Mouse (Mus musculus): Measurements from ENCODE around the gene Nostrin. TPM values are rescaled to one million over a fixed set of nuclear protein-coding genes. Genes with fewer than 3 reads are reported as not detected.
A peak's percentile ranks its signal among the peaks of the same experiment; 100 is the strongest.

Gene Nostrin
- total and polyA plus RNA-seq, 2 experiments from 2014 or later = 6.9 to 7.7 TPM

GRCm38 (mm10) chr2:69109710-69110109, 25.9 kb upstream of the Nostrin start:
- Histone ChIP-seq H3K27ac (ENCODE audit: low read depth) (no peak overlapping the region), H3K9me3 (replicated peaks; ENCODE audit: control insufficient read depth, low read length) (no peaks in the 10 kb centered on the region), H3K9ac (replicated peaks; ENCODE audit: low read depth, low read length) (no peak overlapping the region), H3K36me3 (replicated peaks; ENCODE audit: control insufficient read depth, insufficient read depth, low read length) (peaks cover 6% of the 10 kb centered on the region; the same call in 1 of the 2 replicates), H3K27me3 (ENCODE audit: control insufficient read depth, insufficient read depth, low read length) (no peaks in the 10 kb centered on the region), H3K4me3 (ENCODE audit: low read depth, low read length) (no peak overlapping the region), H3K4me2 (ENCODE audit: low read depth, low read length) (no peak overlapping the region), H3K4me1 (ENCODE audit: control insufficient read depth, insufficient read depth) (no peaks in the 10 kb centered on the region)
- ATAC-seq (ENCODE audit: insufficient read depth, low read depth) = no peak
- DNase-seq (ENCODE audit: low spot score) = no peak
- TF ChIP-seq CTCF (IDR thresholded peaks at IDR 0.05; ENCODE audit: low read depth) (no peak), EP300 (IDR thresholded peaks at IDR 0.05; ENCODE audit: low read depth) (no peak)
- 62% methylated on average over 7 of the region's 7 CpGs for WGBS

DNA sequence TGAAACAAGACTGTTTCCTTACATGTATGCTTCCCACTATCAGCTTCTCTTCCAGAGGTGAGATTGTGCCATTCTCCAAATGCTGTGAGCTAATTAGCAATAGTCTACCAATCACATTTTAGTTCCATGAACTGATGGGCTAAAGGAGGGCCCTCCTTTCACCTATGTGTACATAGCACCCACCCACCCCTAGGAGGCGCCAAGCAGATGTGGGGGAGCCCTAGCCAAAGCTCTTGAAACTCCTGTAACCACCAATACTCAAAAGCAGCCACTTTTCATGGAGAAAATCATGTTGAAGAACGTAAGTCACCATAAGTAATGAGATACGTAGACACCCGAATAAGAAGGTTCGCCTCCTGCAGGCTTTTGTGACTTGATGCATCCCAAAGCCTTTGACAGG, 23.0 kb upstream of the Nostrin start:
- DNase-seq (ENCODE audit: low spot score) = no peak
- H3K36me3 ChIP-seq (replicated peaks; ENCODE audit: control insufficient read depth, insufficient read depth, low read length) = peaks cover 6% of the 10 kb centered on the region; the same call in 1 of the 2 replicates
- 88% methylated on average over 5 of the region's 5 CpGs for WGBS
- TF ChIP-seq CTCF (IDR thresholded peaks at IDR 0.05; ENCODE audit: low read depth) (no peak), EP300 (IDR thresholded peaks at IDR 0.05; ENCODE audit: low read depth) (no peak)
- H3K4me1 ChIP-seq (ENCODE audit: control insufficient read depth, insufficient read depth) = no peaks in the 10 kb centered on the region
- peaks cover 5% of the 10 kb centered on the region; the same call in 1 of the 2 replicates for H3K9me3 ChIP-seq (replicated peaks; ENCODE audit: control insufficient read depth, low read length)
- no peak for ATAC-seq (ENCODE audit: insufficient read depth, low read depth)
- no peak overlapping the region for H3K4me3 ChIP-seq (ENCODE audit: low read depth, low read length)
- H3K27ac ChIP-seq (ENCODE audit: low read depth) = no peak overlapping the region
- no peak overlapping the region for H3K4me2 ChIP-seq (ENCODE audit: low read depth, low read length)
- H3K27me3 ChIP-seq (ENCODE audit: control insufficient read depth, insufficient read depth, low read length) = no peaks in the 10 kb centered on the region
- H3K9ac ChIP-seq (replicated peaks; ENCODE audit: low read depth, low read length) = no peak overlapping the region

DNA sequence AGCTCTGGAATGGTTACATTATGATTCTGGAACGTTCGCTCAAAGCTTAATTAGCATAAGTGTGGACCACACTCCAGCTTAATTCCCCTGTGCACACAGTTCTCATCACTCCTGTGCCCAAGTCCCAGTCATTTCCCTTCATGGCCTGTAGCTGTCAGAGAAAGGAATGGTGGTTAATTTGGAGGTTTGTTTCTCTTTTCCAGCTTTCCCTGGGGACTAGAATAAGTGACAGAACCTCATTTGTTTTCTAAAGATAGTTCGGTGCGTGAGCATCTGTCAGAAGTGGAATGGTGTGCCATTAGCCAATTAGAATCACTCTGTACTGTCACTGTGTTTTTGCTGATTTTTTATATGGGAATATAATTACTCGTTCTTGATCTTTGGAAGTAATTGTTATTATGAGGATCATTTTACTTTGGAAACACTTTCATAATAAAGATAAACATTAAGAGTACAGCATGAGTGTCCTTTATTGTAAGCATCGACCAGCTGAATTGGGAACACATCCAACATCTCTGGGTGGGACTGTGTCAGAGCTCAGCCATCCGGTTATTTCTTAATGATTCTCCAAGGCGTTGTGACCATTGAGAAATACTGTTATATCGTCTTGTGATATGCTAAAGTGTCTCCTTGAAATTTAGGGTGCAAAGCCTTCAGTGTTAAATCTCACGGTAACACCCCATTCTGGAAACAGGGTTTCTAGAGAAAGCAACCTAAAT, 21.6 kb upstream of the Nostrin start:
- H3K9me3 ChIP-seq (replicated peaks; ENCODE audit: control insufficient read depth, low read length) = peaks cover 5% of the 10 kb centered on the region; the same call in 1 of the 2 replicates
- H3K4me3 ChIP-seq (ENCODE audit: low read depth, low read length) = no peak overlapping the region
- no peaks in the 10 kb centered on the region for H3K27me3 ChIP-seq (ENCODE audit: control insufficient read depth, insufficient read depth, low read length)
- H3K36me3 ChIP-seq (replicated peaks; ENCODE audit: control insufficient read depth, insufficient read depth, low read length) = peaks cover 6% of the 10 kb centered on the region; the same call in 1 of the 2 replicates
- DNase-seq (ENCODE audit: low spot score) (peak; percentile 30), ATAC-seq (ENCODE audit: insufficient read depth, low read depth) (no peak)
- no peak overlapping the region for H3K27ac ChIP-seq (ENCODE audit: low read depth)
- no peak for TF ChIP-seq CTCF (IDR thresholded peaks at IDR 0.05; ENCODE audit: low read depth)
- no peak for TF ChIP-seq EP300 (IDR thresholded peaks at IDR 0.05; ENCODE audit: low read depth)
- H3K9ac ChIP-seq (replicated peaks; ENCODE audit: low read depth, low read length) = no peak overlapping the region
- no peaks in the 10 kb centered on the region for H3K4me1 ChIP-seq (ENCODE audit: control insufficient read depth, insufficient read depth)
- 72% methylated on average over 10 of the region's 10 CpGs for WGBS
- no peak overlapping the region for H3K4me2 ChIP-seq (ENCODE audit: low read depth, low read length)

- WGBS = 77% methylated on average over 3 of the region's 3 CpGs
- Histone ChIP-seq H3K9me3 (replicated peaks; ENCODE audit: control insufficient read depth, low read length) (peaks cover 5% of the 10 kb centered on the region; the same call in 1 of the 2 replicates), H3K36me3 (replicated peaks; ENCODE audit: control insufficient read depth, insufficient read depth, low read length) (peaks cover 6% of the 10 kb centered on the region; the same call in 1 of the 2 replicates), H3K4me2 (ENCODE audit: low read depth, low read length) (no peak overlapping the region), H3K4me3 (ENCODE audit: low read depth, low read length) (no peak overlapping the region), H3K27ac (ENCODE audit: low read depth) (no peak overlapping the region), H3K4me1 (ENCODE audit: control insufficient read depth, insufficient read depth) (no peaks in the 10 kb centered on the region), H3K27me3 (ENCODE audit: control insufficient read depth, insufficient read depth, low read length) (no peaks in the 10 kb centered on the region), H3K9ac (replicated peaks; ENCODE audit: low read depth, low read length) (no peak overlapping the region)
- DNase-seq (ENCODE audit: low spot score) (no peak), ATAC-seq (ENCODE audit: insufficient read depth, low read depth) (no peak)
- no peak for TF ChIP-seq EP300 (IDR thresholded peaks at IDR 0.05; ENCODE audit: low read depth)
- no peak for TF ChIP-seq CTCF (IDR thresholded peaks at IDR 0.05; ENCODE audit: low read depth)
These were observed 19.7 kb upstream of the Nostrin start for GRCm38 (mm10) chr2:69115921-69116320.

- H3K4me2 ChIP-seq (ENCODE audit: low read depth, low read length) = no peak overlapping the region
- no peak overlapping the region for H3K9ac ChIP-seq (replicated peaks; ENCODE audit: low read depth, low read length)
- no peaks in the 10 kb centered on the region for H3K36me3 ChIP-seq (replicated peaks; ENCODE audit: control insufficient read depth, insufficient read depth, low read length)
- ATAC-seq (ENCODE audit: insufficient read depth, low read depth) = no peak
- H3K4me3 ChIP-seq (ENCODE audit: low read depth, low read length) = no peak overlapping the region
- no peak overlapping the region for H3K27ac ChIP-seq (ENCODE audit: low read depth)
- peaks cover 5% of the 10 kb centered on the region; the same call in 1 of the 2 replicates for H3K9me3 ChIP-seq (replicated peaks; ENCODE audit: control insufficient read depth, low read length)
- no peaks in the 10 kb centered on the region for H3K27me3 ChIP-seq (ENCODE audit: control insufficient read depth, insufficient read depth, low read length)
- 51% methylated on average over 4 of the region's 4 CpGs for WGBS
- H3K4me1 ChIP-seq (ENCODE audit: control insufficient read depth, insufficient read depth) = no peaks in the 10 kb centered on the region
- no peak for TF ChIP-seq CTCF (IDR thresholded peaks at IDR 0.05; ENCODE audit: low read depth)
- TF ChIP-seq EP300 (IDR thresholded peaks at IDR 0.05; ENCODE audit: low read depth) = no peak
- DNase-seq (ENCODE audit: low spot score) = no peak
These were observed 18.8 kb upstream of the Nostrin start for GRCm38 (mm10) chr2:69116767-69117166.

Measured in heart, postnatal 0 days (tissue).